32 mouse cellular contexts compared by ENCODE assay signal in genomic region chr6:24573319-24573718, GRCm38 (mm10). TPM values are rescaled to one million over a fixed set of nuclear protein-coding genes. Genes with fewer than 3 reads are reported as not detected.
"Had no signal": no experiment of that assay in that cellular context is flagged by ENCODE, and none has a peak within 500 bp of the region (broad histone marks: within the 10 kb centered on the region; RNA-seq: fewer than 3 reads in every experiment).

No protein-coding gene starts in this region.

- H3K4me2 ChIP-seq: hindbrain, embryonic 12.5 days; hindbrain, embryonic 14.5 days; intestine, embryonic 15.5 days; limb, embryonic 12.5 days; liver, embryonic 11.5 days; liver, embryonic 13.5 days; liver, embryonic 15.5 days had no signal

- H3K9me3 ChIP-seq: hindbrain, embryonic 10.5 days; hindbrain, embryonic 12.5 days; intestine, embryonic 15.5 days; limb, embryonic 10.5 days; limb, embryonic 12.5 days; liver, embryonic 13.5 days; liver, embryonic 15.5 days had no signal

- H3K9ac ChIP-seq: hindbrain, embryonic 12.5 days; hindbrain, embryonic 14.5 days; intestine, embryonic 15.5 days; limb, embryonic 12.5 days; liver, embryonic 13.5 days; liver, embryonic 15.5 days; liver, postnatal 0 days had no signal

- H3K27ac ChIP-seq: gastrocnemius, adult 2 months; hindbrain, embryonic 10.5 days; hindbrain, embryonic 12.5 days; hindbrain, embryonic 14.5 days; intestine, embryonic 15.5 days; layer of hippocampus, adult 2 months; left cerebral cortex, adult 2 months; limb, embryonic 10.5 days; limb, embryonic 12.5 days; liver, embryonic 13.5 days; liver, embryonic 15.5 days had no signal

- DNase-seq: gastrocnemius, adult 2 months; gastrocnemius, postnatal 10 days; gastrocnemius, postnatal 25 days; kidney, adult 18-20 months; kidney, adult 8-10 months; kidney, postnatal 10 days; kidney, postnatal 25 days; kidney, postnatal 4 days; liver; liver, embryonic 13.5 days; liver, postnatal 0 days had no signal

- H3K36me3 ChIP-seq: hindbrain, embryonic 10.5 days; hindbrain, embryonic 12.5 days; intestine, embryonic 15.5 days; limb, embryonic 10.5 days; limb, embryonic 12.5 days; liver, embryonic 13.5 days; liver, embryonic 15.5 days had no signal

- H3K4me1 ChIP-seq: hindbrain, embryonic 10.5 days; hindbrain, embryonic 12.5 days; intestine, embryonic 15.5 days; limb, embryonic 10.5 days; limb, embryonic 12.5 days; liver, embryonic 13.5 days; liver, embryonic 15.5 days had no signal

- H3K4me3 ChIP-seq: gastrocnemius, adult 2 months; hindbrain, embryonic 10.5 days; hindbrain, embryonic 12.5 days; intestine, embryonic 15.5 days; layer of hippocampus, adult 2 months; left cerebral cortex, adult 2 months; limb, embryonic 10.5 days; limb, embryonic 12.5 days; liver, embryonic 13.5 days; liver, embryonic 15.5 days had no signal

- ATAC-seq: forebrain, embryonic 16.5 days; hindbrain, embryonic 16.5 days; inflammation-experienced regulatory T-cells, adult 6 months; intestine, embryonic 15.5 days; intestine, postnatal 0 days; liver, postnatal 0 days had no signal

- H3K27me3 ChIP-seq: hindbrain, embryonic 12.5 days; intestine, embryonic 15.5 days; limb, embryonic 12.5 days; liver, embryonic 13.5 days; liver, embryonic 15.5 days had no signal

RNA-seq across cellular contexts. Expression of gene Lmod2, which starts 24.2 kb away (rescaled TPM):
- total RNA-seq: granulocyte monocyte progenitor cell, adult 5-6 weeks; layer of hippocampus, adult 2 months; layer of hippocampus, postnatal 10 days; layer of hippocampus, postnatal 25 days; left cerebral cortex, adult 2 months; left cerebral cortex, postnatal 14 days; left cerebral cortex, postnatal 36 days had no signal
- polyA plus RNA-seq: forebrain, embryonic 16.5 days; frontal cortex, adult 2 months; hindbrain, embryonic 10.5 days; hindbrain, embryonic 12.5 days; hindbrain, embryonic 14.5 days; hindbrain, embryonic 16.5 days; inflammation-experienced regulatory T-cells, adult 6 months; intestine, embryonic 15.5 days; intestine, postnatal 0 days; kidney, embryonic 14.5 days; limb, embryonic 12.5 days had no signal

RNA-seq across cellular contexts. Expression of gene Asb15, which starts 45.4 kb away (rescaled TPM):
- total RNA-seq: granulocyte monocyte progenitor cell, adult 5-6 weeks; layer of hippocampus, adult 2 months; layer of hippocampus, postnatal 10 days; layer of hippocampus, postnatal 25 days; left cerebral cortex, adult 2 months; left cerebral cortex, postnatal 14 days; left cerebral cortex, postnatal 36 days had no signal
- polyA plus RNA-seq: forebrain, embryonic 16.5 days; hindbrain, embryonic 10.5 days; hindbrain, embryonic 12.5 days; inflammation-experienced regulatory T-cells, adult 6 months; intestine, embryonic 15.5 days; intestine, postnatal 0 days; limb, embryonic 10.5 days; limb, embryonic 12.5 days; liver, embryonic 11.5 days; liver, embryonic 13.5 days; liver, postnatal 0 days had no signal

RNA-seq across cellular contexts. Expression of gene Iqub, which starts 58.5 kb away (rescaled TPM):
- total RNA-seq: granulocyte monocyte progenitor cell, adult 5-6 weeks had no signal
- polyA plus RNA-seq: inflammation-experienced regulatory T-cells, adult 6 months; intestine, embryonic 15.5 days; kidney, embryonic 14.5 days; limb, embryonic 10.5 days; liver, embryonic 11.5 days; liver, embryonic 13.5 days; liver, embryonic 15.5 days; liver, postnatal 0 days had no signal
